Mouse (Mus musculus): ENCODE data around the gene Hnf1a. TPM values are rescaled to one million over a fixed set of nuclear protein-coding genes. Genes with fewer than 3 reads are reported as not detected.

Gene Hnf1a
- total and polyA plus RNA-seq, 2 experiments from 2014 or later: 0.05 TPM; not detected in 1

DNA sequence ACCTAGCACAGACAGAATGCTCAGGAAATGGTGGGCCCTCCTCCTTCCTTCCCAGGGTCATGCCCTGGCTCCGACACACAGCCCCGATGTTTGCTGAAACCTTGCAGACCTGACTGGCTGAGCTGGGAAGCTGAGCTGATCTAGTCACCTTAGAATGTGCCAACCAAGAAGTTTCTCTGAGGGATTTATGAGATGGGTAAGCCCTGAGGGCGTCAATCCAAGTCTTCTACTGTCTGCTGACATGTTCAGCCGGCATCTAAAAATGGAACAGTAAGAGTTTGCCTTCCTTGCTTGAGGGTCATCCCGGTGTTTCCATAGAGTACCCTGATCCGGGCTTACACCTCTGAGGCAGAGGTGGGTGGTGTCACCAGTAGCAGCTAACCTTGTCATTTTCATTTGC lies 31.9 kb upstream of the Hnf1a start:
- Histone ChIP-seq H3K4me1 (ENCODE audit: insufficient read depth, low read length) (no peaks in the 10 kb centered on the region), H3K4me2 (ENCODE audit: low read depth, low read length) (no peak overlapping the region), H3K27me3 (ENCODE audit: insufficient read depth, low read length) (no peaks in the 10 kb centered on the region), H3K4me3 (ENCODE audit: low read length) (no peak overlapping the region), H3K36me3 (ENCODE audit: insufficient read depth, low read length) (no peaks in the 10 kb centered on the region), H3K9ac (replicated peaks; ENCODE audit: low read length) (no peak overlapping the region), H3K27ac (no peak overlapping the region), H3K9me3 (ENCODE audit: low read length) (no peaks in the 10 kb centered on the region)
- DNase-seq (ENCODE audit: low spot score) (no peak), ATAC-seq (no peak)
- WGBS: 87% methylated on average over 6 of the region's 6 CpGs
- no peak for TF ChIP-seq CTCF (IDR thresholded peaks at IDR 0.05; ENCODE audit: low read depth)

DNA sequence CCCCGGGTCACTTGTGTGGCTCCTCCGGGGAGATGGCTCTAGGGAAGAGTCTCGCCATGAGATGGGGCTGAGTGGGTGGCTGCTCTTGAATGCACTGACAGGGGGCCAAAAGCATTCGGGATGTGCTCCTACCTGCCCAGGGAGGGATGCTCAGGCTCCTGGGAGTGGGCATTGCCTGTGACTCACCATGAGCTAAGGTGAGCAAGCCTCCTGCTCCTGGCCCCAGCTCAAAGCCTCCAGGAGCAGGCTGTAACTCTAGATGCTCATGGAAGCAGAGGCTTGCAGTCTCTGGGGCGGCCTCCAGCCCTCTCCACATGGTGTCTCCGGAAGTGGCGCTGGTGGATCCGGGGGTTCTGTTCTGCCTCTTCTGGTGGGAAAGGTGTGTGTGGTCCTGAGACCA lies 30.6 kb upstream of the Hnf1a start:
- Histone ChIP-seq H3K4me3 (ENCODE audit: low read length) (no peak overlapping the region), H3K4me1 (ENCODE audit: insufficient read depth, low read length) (no peaks in the 10 kb centered on the region), H3K9ac (replicated peaks; ENCODE audit: low read length) (no peak overlapping the region), H3K9me3 (ENCODE audit: low read length) (no peaks in the 10 kb centered on the region), H3K36me3 (ENCODE audit: insufficient read depth, low read length) (no peaks in the 10 kb centered on the region), H3K27me3 (ENCODE audit: insufficient read depth, low read length) (no peaks in the 10 kb centered on the region), H3K27ac (no peak overlapping the region), H3K4me2 (ENCODE audit: low read depth, low read length) (no peak overlapping the region)
- ATAC-seq (no peak), DNase-seq (ENCODE audit: low spot score) (no peak)
- WGBS: 74% methylated on average over 8 of the region's 8 CpGs
- TF ChIP-seq CTCF (IDR thresholded peaks at IDR 0.05; ENCODE audit: low read depth): no peak

DNA sequence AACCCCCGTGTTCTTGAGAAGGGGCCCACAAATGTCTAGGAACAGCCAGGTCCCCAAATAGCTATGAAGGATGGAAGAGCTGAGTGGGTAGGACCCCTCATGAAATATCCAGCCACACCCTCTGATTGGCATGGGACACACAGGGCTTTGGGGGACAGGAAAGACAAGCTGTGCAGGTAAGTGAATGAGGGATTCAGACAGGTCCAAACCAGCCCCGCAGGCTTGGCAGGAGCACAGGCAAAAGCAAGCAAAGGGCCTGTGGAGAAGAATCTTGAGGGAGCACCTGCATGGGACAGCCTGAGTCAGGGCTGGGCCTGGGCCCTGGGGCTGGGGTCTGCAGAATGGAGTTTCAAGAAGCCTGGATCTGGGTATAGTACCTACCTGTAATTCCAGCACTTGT lies 29.6 kb upstream of the Hnf1a start:
- Histone ChIP-seq H3K27me3 (ENCODE audit: insufficient read depth, low read length) (no peaks in the 10 kb centered on the region), H3K36me3 (ENCODE audit: insufficient read depth, low read length) (no peaks in the 10 kb centered on the region), H3K9ac (replicated peaks; ENCODE audit: low read length) (no peak overlapping the region), H3K27ac (no peak overlapping the region), H3K4me2 (ENCODE audit: low read depth, low read length) (no peak overlapping the region), H3K9me3 (ENCODE audit: low read length) (no peaks in the 10 kb centered on the region), H3K4me3 (ENCODE audit: low read length) (no peak overlapping the region), H3K4me1 (ENCODE audit: insufficient read depth, low read length) (no peaks in the 10 kb centered on the region)
- TF ChIP-seq CTCF (IDR thresholded peaks at IDR 0.05; ENCODE audit: low read depth): no peak
- ATAC-seq (no peak), DNase-seq (ENCODE audit: low spot score) (no peak)
- 82% methylated on average over 2 of the region's 2 CpGs for whole genome bisulfite sequencing

DNA sequence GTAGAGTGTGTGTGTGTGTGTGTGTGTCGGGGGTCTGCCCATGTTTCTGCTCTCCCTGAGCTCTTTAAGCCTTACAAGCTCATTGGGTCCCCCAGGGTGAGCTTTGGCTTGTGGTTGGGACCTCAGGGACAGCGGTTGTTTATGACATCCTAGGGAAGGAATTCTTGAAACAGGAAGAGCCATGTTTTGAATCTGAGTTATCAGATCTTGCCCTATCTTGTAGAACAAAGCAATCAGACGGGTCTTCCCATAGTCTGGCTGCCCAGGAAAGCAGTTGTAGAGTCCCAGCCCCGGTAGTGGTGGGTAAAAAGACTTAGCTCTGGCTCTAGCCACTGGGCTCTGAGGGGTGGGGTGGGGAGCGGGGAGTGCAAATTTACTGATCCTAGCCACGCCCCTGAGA lies 26.4 kb upstream of the Hnf1a start:
- H3K4me2 ChIP-seq (ENCODE audit: low read depth, low read length): no peak overlapping the region
- TF ChIP-seq CTCF (IDR thresholded peaks at IDR 0.05; ENCODE audit: low read depth): no peak
- no peak overlapping the region for H3K27ac ChIP-seq
- H3K9ac ChIP-seq (replicated peaks; ENCODE audit: low read length): no peak overlapping the region
- no peak overlapping the region for H3K4me3 ChIP-seq (ENCODE audit: low read length)
- no peaks in the 10 kb centered on the region for H3K9me3 ChIP-seq (ENCODE audit: low read length)
- no peak for ATAC-seq
- H3K27me3 ChIP-seq (ENCODE audit: insufficient read depth, low read length): no peaks in the 10 kb centered on the region
- DNase-seq (ENCODE audit: low spot score): no peak
- WGBS: 79% methylated on average over 6 of the region's 6 CpGs
- H3K36me3 ChIP-seq (ENCODE audit: insufficient read depth, low read length): no peaks in the 10 kb centered on the region
- H3K4me1 ChIP-seq (ENCODE audit: insufficient read depth, low read length): no peaks in the 10 kb centered on the region

DNA sequence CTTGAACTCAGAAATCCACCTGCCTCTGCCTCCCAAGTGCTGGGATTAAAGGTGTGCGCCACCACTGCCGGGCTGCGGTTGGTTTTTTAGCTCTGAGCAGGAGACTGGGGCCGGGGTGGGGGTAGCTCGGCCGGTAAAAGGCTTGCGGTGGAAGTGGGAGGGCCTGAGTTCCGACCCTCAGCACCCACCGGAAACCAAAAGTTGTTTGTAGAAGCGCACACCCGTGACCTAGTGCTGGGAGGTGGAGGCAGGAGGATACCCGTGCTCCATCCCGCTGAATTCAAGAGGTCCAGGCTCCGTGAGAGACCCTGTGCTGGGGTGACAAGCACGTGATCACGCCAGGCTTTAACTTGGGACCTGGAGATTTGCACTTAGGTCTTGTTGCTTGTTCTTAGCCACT lies 25.6 kb upstream of the Hnf1a start:
- Histone ChIP-seq H3K36me3 (ENCODE audit: insufficient read depth, low read length) (no peaks in the 10 kb centered on the region), H3K27ac (no peak overlapping the region), H3K27me3 (ENCODE audit: insufficient read depth, low read length) (no peaks in the 10 kb centered on the region), H3K4me1 (ENCODE audit: insufficient read depth, low read length) (no peaks in the 10 kb centered on the region), H3K9ac (replicated peaks; ENCODE audit: low read length) (no peak overlapping the region), H3K4me3 (ENCODE audit: low read length) (no peak overlapping the region), H3K9me3 (ENCODE audit: low read length) (no peaks in the 10 kb centered on the region), H3K4me2 (ENCODE audit: low read depth, low read length) (no peak overlapping the region)
- no peak for DNase-seq (ENCODE audit: low spot score)
- no peak for ATAC-seq
- WGBS: 80% methylated on average over 16 of the region's 16 CpGs
- TF ChIP-seq CTCF (IDR thresholded peaks at IDR 0.05; ENCODE audit: low read depth): no peak

DNA sequence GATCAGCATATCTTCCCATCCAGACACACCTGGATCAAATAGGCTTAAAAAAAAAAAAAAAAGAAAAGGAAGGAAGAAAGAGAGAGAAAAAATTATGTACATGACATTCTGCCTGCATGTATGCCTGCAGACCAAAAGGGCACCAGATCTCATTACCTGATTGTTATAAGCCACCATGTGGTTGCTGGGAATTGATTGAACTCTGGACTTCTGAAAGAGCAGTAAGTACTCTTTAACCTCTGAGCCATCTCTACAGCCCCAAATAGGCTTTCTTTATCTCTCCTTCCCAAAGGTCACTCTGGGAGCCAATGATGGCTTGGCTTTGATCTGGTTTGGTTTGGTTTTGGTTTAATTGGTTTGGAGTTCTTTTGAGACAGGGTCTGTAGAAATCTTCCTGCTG lies 14.2 kb upstream of the Hnf1a start:
- Histone ChIP-seq H3K4me2 (ENCODE audit: low read depth, low read length) (no peak overlapping the region), H3K9me3 (ENCODE audit: low read length) (0 out of 2 replicates have a peak, but pooled peaks cover 2% of the 10 kb centered on the region), H3K9ac (replicated peaks; ENCODE audit: low read length) (no peak overlapping the region), H3K4me1 (ENCODE audit: insufficient read depth, low read length) (no peaks in the 10 kb centered on the region), H3K27me3 (ENCODE audit: insufficient read depth, low read length) (no peaks in the 10 kb centered on the region), H3K27ac (no peak overlapping the region), H3K4me3 (ENCODE audit: low read length) (no peak overlapping the region), H3K36me3 (ENCODE audit: insufficient read depth, low read length) (no peaks in the 10 kb centered on the region)
- DNase-seq (ENCODE audit: low spot score) (no peak), ATAC-seq (no peak)
- no peak for TF ChIP-seq CTCF (IDR thresholded peaks at IDR 0.05; ENCODE audit: low read depth)

DNA sequence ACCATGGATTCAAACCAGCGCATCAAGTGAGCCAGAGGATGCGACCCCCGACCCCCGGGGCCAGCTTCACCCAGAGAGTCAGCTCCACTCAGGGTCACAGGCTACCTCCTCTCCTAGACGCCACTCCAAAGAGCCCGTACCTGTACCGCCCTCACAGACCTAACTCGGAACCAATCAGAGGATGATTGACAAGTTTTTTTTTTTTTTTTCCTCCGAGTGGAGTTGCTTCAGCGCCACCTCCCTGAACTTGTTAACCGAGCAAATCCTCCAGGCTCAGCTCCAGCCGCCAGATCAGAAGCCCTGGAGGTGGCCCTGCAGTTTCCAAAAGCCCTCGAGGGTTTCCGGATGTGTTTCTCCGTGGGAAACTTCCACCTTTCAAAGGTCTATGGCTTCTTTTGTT lies 11.1 kb upstream of the Hnf1a start:
- H3K4me1 ChIP-seq (ENCODE audit: insufficient read depth, low read length): no peaks in the 10 kb centered on the region
- H3K36me3 ChIP-seq (ENCODE audit: insufficient read depth, low read length): no peaks in the 10 kb centered on the region
- H3K4me3 ChIP-seq (ENCODE audit: low read length): no peak overlapping the region
- WGBS: 51% methylated on average over 15 of the region's 15 CpGs
- ATAC-seq (no peak), DNase-seq (ENCODE audit: low spot score) (no peak)
- H3K27ac ChIP-seq: no peak overlapping the region
- H3K27me3 ChIP-seq (ENCODE audit: insufficient read depth, low read length): no peaks in the 10 kb centered on the region
- no peak overlapping the region for H3K4me2 ChIP-seq (ENCODE audit: low read depth, low read length)
- H3K9me3 ChIP-seq (ENCODE audit: low read length): no peaks in the 10 kb centered on the region
- no peak for TF ChIP-seq CTCF (IDR thresholded peaks at IDR 0.05; ENCODE audit: low read depth)
- no peak overlapping the region for H3K9ac ChIP-seq (replicated peaks; ENCODE audit: low read length)

Measured in hindbrain, postnatal 0 days (tissue).